Mouse (Mus musculus) heart, adult 2 months (tissue): ENCODE data around the gene Cdc42.

Experiments
- CTCF ChIP-seq: fragments of 200-600 bp; IDR thresholded peaks from 2 replicates; pipeline ENCODE4 v1.8.1; 2022; ENCODE audit warnings: antibody characterized with exemption, mild to moderate bottlenecking, moderate library complexity
- EP300 ChIP-seq: fragments of 200-500 bp; IDR thresholded peaks from 2 replicates; pipeline ENCODE4 v1.6.1; 2011; ENCODE audit warnings: low read depth, low read length, control low read depth; ENCODE audit not compliant: insufficient read depth
- POLR2A ChIP-seq: fragments of 200-500 bp; IDR thresholded peaks from 2 replicates; pipeline ENCODE4 v1.6.1; 2011; ENCODE audit warnings: mild to moderate bottlenecking, low read depth, low read length, control low read depth; ENCODE audit not compliant: insufficient read depth

GRCm38 (mm10) chr4:137371596-137372523 lies 14.3 kb upstream of the Cdc42 start:
- TF ChIP-seq EP300, result no peak
- TF ChIP-seq CTCF, result no peak
- no peak for TF ChIP-seq POLR2A
